Mouse (Mus musculus) kidney, postnatal 0 days (tissue): ENCODE measurements at regions not wholly inside any gene's neighbourhood (a gene's known extent, or its start where the extent isn't known, plus 50 kb on each side); places are given as distances from the start of the nearest gene placed in this dataset.

Source experiments
- ATAC-seq: fragments of 200-750 bp; cut with Nextera tagmentation; replicated peaks from 2 replicates; pipeline ENCODE4 v1.8.0; 2017; ENCODE audit warnings: low read depth, moderate number of reproducible peaks, moderate TSS enrichment, moderate library complexity; ENCODE audit not compliant: low FRiP score
- DNase-seq: peaks from one replicate; pipeline ENCODE4 v3.0.0-alpha.2; 2016; ENCODE audit warnings: low spot score
- H3K27ac ChIP-seq: fragments of 300-500 bp; sonication (generic); 2 replicates; pipeline ENCODE4 v1.5.1; 2014; ENCODE audit warnings: mild to moderate bottlenecking
- H3K27me3 ChIP-seq: fragments of 300-500 bp; sonication (generic); 2 replicates; pipeline ENCODE4 v1.6.1; 2014; ENCODE audit warnings: low read length, mixed read lengths; ENCODE audit not compliant: insufficient read depth
- H3K36me3 ChIP-seq: fragments of 300-500 bp; sonication (generic); 2 replicates; pipeline ENCODE4 v1.6.1; 2014; ENCODE audit warnings: low read length, mixed read lengths; ENCODE audit not compliant: insufficient read depth
- H3K4me1 ChIP-seq: fragments of 300-500 bp; sonication (generic); replicated peaks from 2 replicates; pipeline ENCODE4 v1.6.1; 2014; ENCODE audit warnings: antibody characterized with exemption, low read length, mixed read lengths; ENCODE audit not compliant: insufficient read depth
- H3K4me2 ChIP-seq: fragments of 300-500 bp; sonication (generic); 2 replicates; pipeline ENCODE4 v1.6.1; 2014; ENCODE audit warnings: mild to moderate bottlenecking, low read length, moderate library complexity, mixed read lengths
- H3K4me3 ChIP-seq: fragments of 300-500 bp; sonication (generic); replicated peaks from 2 replicates; pipeline ENCODE4 v1.5.1; 2014; ENCODE audit warnings: low read depth, low read length
- H3K9ac ChIP-seq: fragments of 300-500 bp; sonication (generic); 2 replicates; pipeline ENCODE4 v1.6.1; 2014; ENCODE audit warnings: low read depth, low read length
- H3K9me3 ChIP-seq: fragments of 300-500 bp; sonication (generic); replicated peaks from 2 replicates; pipeline ENCODE4 v1.6.1; 2016; ENCODE audit warnings: low read length, inconsistent platforms, mixed read lengths
- CTCF ChIP-seq: IDR thresholded peaks from 2 replicates; pipeline ENCODE4 v1.5.1; 2016; ENCODE audit warnings: antibody characterized with exemption, low read depth, mild to moderate bottlenecking, moderate library complexity
- WGBS: fragments of 180-500 bp; shearing (Covaris S2); extraction: QIAGEN DNeasy Blood & Tissue Kit; methylation state at CpG from one replicate; pipeline ENCODE4 v1.1.7; 2014; 5-methylcytosine and 5-hydroxymethylcytosine counted together

DNA sequence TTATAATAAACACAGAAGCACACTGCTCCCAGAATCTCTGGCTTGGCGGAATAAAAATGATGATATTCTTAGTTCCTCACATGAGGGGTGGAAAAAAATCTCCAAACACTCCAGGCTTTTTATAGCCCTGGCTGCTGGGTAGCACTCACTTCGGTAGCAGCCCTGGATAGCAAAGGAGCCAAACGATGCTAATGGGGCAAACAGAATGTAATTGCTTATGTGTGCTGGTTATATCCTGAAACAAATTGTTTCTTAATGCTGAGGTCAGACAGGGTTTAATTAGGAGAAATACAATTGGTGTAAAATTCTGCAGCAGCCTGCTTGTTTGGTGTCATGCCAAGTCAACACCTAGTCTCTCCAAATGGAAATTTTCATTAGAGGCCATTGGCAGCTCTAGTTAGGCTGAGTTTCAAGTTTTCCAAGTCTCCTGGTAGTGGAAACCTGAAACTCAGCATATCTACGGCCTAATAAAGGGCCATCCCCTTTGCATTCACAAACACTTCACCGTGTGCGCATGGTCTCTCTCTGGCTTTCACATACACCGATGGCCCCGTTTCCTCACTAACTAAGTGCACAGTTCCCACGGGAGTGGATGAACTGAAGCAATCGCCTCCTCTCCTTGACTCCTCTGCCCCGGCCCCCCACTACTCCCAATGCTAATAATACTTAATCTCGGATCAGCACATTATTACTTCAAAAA is 524.8 kb upstream of the Nox3 start:
- H3K4me1 ChIP-seq, result no peaks in the 10 kb centered on the region
- 0 out of 2 replicates have a peak overlapping the region, but pooled peaks have one; percentile 5 for H3K27ac ChIP-seq
- TF ChIP-seq CTCF, result no peak
- DNase-seq (no peak), ATAC-seq (no peak)
- WGBS, result 44% methylated on average over 12 of the region's 12 CpGs
- H3K36me3 ChIP-seq, result no peaks in the 10 kb centered on the region
- H3K9ac ChIP-seq, result no peak overlapping the region
- no peak overlapping the region for H3K4me3 ChIP-seq
- no peak overlapping the region for H3K4me2 ChIP-seq
- H3K9me3 ChIP-seq, result no peaks in the 10 kb centered on the region
- H3K27me3 ChIP-seq, result no peaks in the 10 kb centered on the region

DNA sequence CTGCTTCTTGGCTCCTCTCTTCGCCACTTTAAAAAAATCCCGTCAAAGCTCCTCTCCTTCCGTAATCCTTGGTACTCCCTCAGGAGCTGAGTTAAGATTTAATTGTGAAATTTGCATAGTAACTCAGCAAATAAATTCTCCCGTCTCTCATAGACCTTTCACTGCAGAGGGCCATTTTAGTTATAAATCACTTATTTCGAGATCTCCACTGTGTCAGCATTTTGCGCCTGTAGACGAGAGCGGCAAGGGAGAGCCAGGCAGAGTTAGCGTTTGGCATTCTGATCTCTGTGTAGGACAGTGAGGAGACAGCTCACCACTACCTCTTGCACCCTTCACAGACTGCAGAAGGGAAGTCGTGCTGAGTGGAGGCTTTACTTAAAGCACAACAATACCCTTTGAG is 531.8 kb upstream of the Nox3 start:
- H3K9ac ChIP-seq, result no peak overlapping the region
- no peaks in the 10 kb centered on the region for H3K4me1 ChIP-seq
- 0 out of 2 replicates have a peak overlapping the region, but pooled peaks have one; percentile 13 for H3K27ac ChIP-seq
- no peak overlapping the region for H3K4me3 ChIP-seq
- TF ChIP-seq CTCF, result no peak
- H3K36me3 ChIP-seq, result no peaks in the 10 kb centered on the region
- H3K9me3 ChIP-seq, result no peaks in the 10 kb centered on the region
- no peaks in the 10 kb centered on the region for H3K27me3 ChIP-seq
- no peak for DNase-seq
- peak; percentile 61; the same call in 1 of the 2 replicates for ATAC-seq
- 0 out of 2 replicates have a peak overlapping the region, but pooled peaks have one; percentile 10 for H3K4me2 ChIP-seq
- 51% methylated on average over 10 of the region's 10 CpGs for WGBS

- no peaks in the 10 kb centered on the region for H3K9me3 ChIP-seq
- DNase-seq, result no peak
- H3K27me3 ChIP-seq, result no peaks in the 10 kb centered on the region
- no peak overlapping the region for H3K27ac ChIP-seq
- H3K4me3 ChIP-seq, result no peak overlapping the region
- TF ChIP-seq CTCF, result 0 out of 2 replicates have a peak, but pooled peaks have one; percentile 8
- no peak for ATAC-seq
- H3K9ac ChIP-seq, result no peak overlapping the region
- H3K4me2 ChIP-seq, result no peak overlapping the region
- no peaks in the 10 kb centered on the region for H3K4me1 ChIP-seq
- WGBS, result 39% methylated on average over 2 of the region's 2 CpGs
- no peaks in the 10 kb centered on the region for H3K36me3 ChIP-seq
Observed at GRCm38 (mm10) chr17:4229969-4230368, 533.9 kb upstream of the Nox3 start.

DNA sequence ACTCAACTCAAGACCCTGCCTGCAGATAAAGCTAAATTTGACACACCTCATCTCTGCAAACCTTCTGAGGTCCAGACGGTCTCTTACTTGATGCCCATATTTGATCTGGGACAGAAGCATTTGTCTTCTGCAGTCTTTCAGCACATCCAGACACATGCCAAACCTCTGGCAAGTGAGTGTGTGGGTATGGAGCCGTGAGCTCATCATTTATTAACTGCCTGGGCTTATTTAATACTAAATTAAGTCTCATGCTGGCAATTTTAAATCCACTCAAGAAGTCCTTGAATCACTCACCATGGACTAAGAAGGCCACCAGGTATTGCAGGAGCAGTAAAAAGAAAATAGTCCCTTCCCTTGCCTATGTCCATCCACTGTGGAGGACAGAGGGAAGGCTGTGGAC is 554.4 kb upstream of the Nox3 start:
- DNase-seq, result no peak
- H3K4me3 ChIP-seq, result no peak overlapping the region

DNA sequence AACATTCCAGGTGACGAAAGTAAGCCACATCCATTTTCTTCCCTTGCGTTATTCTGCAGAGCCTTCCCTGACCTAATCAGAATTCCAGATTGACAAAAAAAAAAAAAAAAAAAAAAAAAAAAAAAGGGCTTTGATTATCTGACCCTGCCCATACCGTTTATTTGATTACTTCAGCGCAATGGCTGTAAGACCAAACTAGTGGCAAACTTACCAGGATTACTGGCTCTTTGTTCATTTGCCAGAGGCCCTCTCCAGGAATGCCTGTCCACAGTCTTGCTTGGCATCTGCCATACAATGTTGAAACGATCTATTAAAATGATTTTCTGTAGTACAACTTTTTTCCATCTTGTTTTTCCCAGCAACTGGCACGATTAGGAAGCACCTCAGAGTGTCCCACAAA is 569.4 kb upstream of the Nox3 start:
- no peak for TF ChIP-seq CTCF
- ATAC-seq, result no peak
- no peak overlapping the region for H3K9ac ChIP-seq
- 63% methylated on average over 6 of the region's 6 CpGs for WGBS
- H3K4me1 ChIP-seq, result peaks cover 12% of the 10 kb centered on the region; the same call in 1 of the 2 replicates
- H3K36me3 ChIP-seq, result no peaks in the 10 kb centered on the region
- H3K27ac ChIP-seq, result no peak overlapping the region
- no peak overlapping the region for H3K4me2 ChIP-seq
- no peaks in the 10 kb centered on the region for H3K9me3 ChIP-seq
- no peak overlapping the region for H3K4me3 ChIP-seq
- no peaks in the 10 kb centered on the region for H3K27me3 ChIP-seq
- no peak for DNase-seq

More for the DNA sequence above, 554.4 kb upstream of the Nox3 start:
- no peak for ATAC-seq
- no peaks in the 10 kb centered on the region for H3K27me3 ChIP-seq
- H3K9me3 ChIP-seq, result no peaks in the 10 kb centered on the region
- H3K27ac ChIP-seq, result no peak overlapping the region
- no peak for TF ChIP-seq CTCF
- H3K36me3 ChIP-seq, result no peaks in the 10 kb centered on the region
- 82% methylated on average over 2 of the region's 2 CpGs for WGBS
- no peak overlapping the region for H3K4me2 ChIP-seq
- H3K9ac ChIP-seq, result no peak overlapping the region
- no peaks in the 10 kb centered on the region for H3K4me1 ChIP-seq

DNA sequence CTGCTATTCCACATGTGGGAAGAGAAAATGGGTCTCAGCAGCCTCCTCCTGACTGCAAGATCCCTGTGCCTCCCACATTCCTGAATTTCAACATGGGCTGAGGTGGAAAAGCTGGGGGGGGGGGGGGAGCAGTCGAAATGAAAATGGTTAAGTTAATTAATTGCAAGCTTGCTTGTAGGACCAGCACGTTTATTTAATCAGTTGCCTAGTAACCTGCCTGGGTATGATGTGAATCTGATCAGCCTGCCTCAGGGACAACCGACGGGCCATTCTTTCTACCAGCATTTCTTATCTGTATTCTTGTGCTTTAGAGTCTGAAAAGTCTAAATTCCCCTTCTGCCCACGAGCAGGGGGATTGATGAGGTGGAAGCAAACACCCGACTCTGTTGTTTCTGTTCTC is 569.9 kb upstream of the Nox3 start:
- peak; percentile 25 for DNase-seq
- TF ChIP-seq CTCF, result no peak
- ATAC-seq, result no peak
- Histone ChIP-seq H3K27ac (no peak overlapping the region), H3K4me3 (no peak overlapping the region), H3K9me3 (no peaks in the 10 kb centered on the region), H3K9ac (no peak overlapping the region), H3K4me1 (peaks cover 12% of the 10 kb centered on the region; the same call in 1 of the 2 replicates), H3K36me3 (no peaks in the 10 kb centered on the region), H3K27me3 (no peaks in the 10 kb centered on the region), H3K4me2 (peak overlapping the region; percentile 43)
- WGBS, result 8% methylated on average over 6 of the region's 6 CpGs
